32 mouse cellular contexts compared by ENCODE assay signal in genomic region chr17:8170331-8170730, GRCm38 (mm10). TPM values are rescaled to one million over a fixed set of nuclear protein-coding genes. Genes with fewer than 3 reads are reported as not detected.
DNase-seq lines count a peak whose midpoint lies in the region; ATAC-seq and TF ChIP-seq lines count a peak whose summit lies in the region.
"Had no signal": no experiment of that assay in that cellular context is flagged by ENCODE, and none has a peak within 500 bp of the region (broad histone marks: within the 10 kb centered on the region; RNA-seq: fewer than 3 reads in every experiment).

No protein-coding gene starts in this region.

- WGBS in cerebellum, adult 2 months = 91% methylated on average over 7 of the region's 7 CpGs

- no peaks in the 10 kb centered on the region for H3K4me1 ChIP-seq in cerebellum, adult 2 months (ENCODE audit: control insufficient read depth, insufficient read depth, low read length)
- H3K4me1 ChIP-seq: forebrain, embryonic 12.5 days; heart, embryonic 13.5 days; limb, embryonic 12.5 days; liver, embryonic 15.5 days; midbrain, embryonic 10.5 days; midbrain, embryonic 15.5 days had no signal

- peak; percentile 43 for ATAC-seq in granulocyte monocyte progenitor cell, adult 5-6 weeks (replicated peaks; ENCODE audit: poor library complexity, severe bottlenecking)
- ATAC-seq in monocyte, adult 5-6 weeks (replicated peaks; ENCODE audit: insufficient number of reproducible peaks, low FRiP score, low TSS enrichment, poor library complexity, severe bottlenecking) = 0 out of 2 replicates have a peak, but pooled peaks have one; percentile 10
- ATAC-seq: hindbrain, postnatal 0 days; intestine, postnatal 0 days; midbrain, embryonic 15.5 days had no signal

- H3K4me3 ChIP-seq in cerebellum, adult 2 months (replicated peaks; ENCODE audit: insufficient read depth, low read depth, low read length) = no peak overlapping the region
- H3K4me3 ChIP-seq: erythroblast, embryonic 14.5 days; forebrain, embryonic 12.5 days; heart, adult 2 months; heart, embryonic 13.5 days; left cerebral cortex, adult 2 months; limb, embryonic 12.5 days; liver, embryonic 15.5 days; midbrain, embryonic 10.5 days; midbrain, embryonic 15.5 days; neural tube, embryonic 13.5 days had no signal

- TF ChIP-seq CTCF in cerebellum, adult 2 months (IDR thresholded peaks at IDR 0.05; ENCODE audit: borderline replicate concordance, insufficient read depth, low read depth, low read length) = no peak

- H3K27me3 ChIP-seq in cerebellum, adult 2 months (ENCODE audit: control insufficient read depth, insufficient read depth, low read length) = no peaks in the 10 kb centered on the region
- H3K27me3 ChIP-seq: forebrain, embryonic 12.5 days; heart, embryonic 13.5 days; limb, embryonic 12.5 days; liver, embryonic 15.5 days; midbrain, embryonic 15.5 days; neural tube, embryonic 13.5 days had no signal

- no peak overlapping the region for H3K27ac ChIP-seq in cerebellum, adult 2 months (ENCODE audit: insufficient read depth, low read length)
- H3K27ac ChIP-seq: forebrain, embryonic 12.5 days; heart, adult 2 months; heart, embryonic 13.5 days; hindbrain, postnatal 0 days; left cerebral cortex, adult 2 months; limb, embryonic 12.5 days; liver, embryonic 15.5 days; midbrain, embryonic 10.5 days; midbrain, embryonic 15.5 days; neural tube, embryonic 13.5 days had no signal

- DNase-seq in spleen, adult 18-20 months = peak; percentile 15 to 30
- DNase-seq in spleen, postnatal 10 days (ENCODE audit: low spot score in 2 of 2) = no peak
- DNase-seq in B cell, adult 2 months = peak; percentile 63 to 64
- DNase-seq in cerebellum, adult 2 months = no peak
- DNase-seq in cerebellum, adult 8-10 months = no peak
- no peak for DNase-seq in kidney, postnatal 14 days
- DNase-seq: adrenal gland, postnatal 10 days; cerebellum, postnatal 10 days; gastrocnemius, postnatal 25 days; heart, adult 2 months; heart, postnatal 14 days; kidney, adult 9 months; kidney, postnatal 10 days; lung, embryonic 14.5 days; lung, postnatal 14 days; thymus, postnatal 25 days had no signal

- no peak for TF ChIP-seq POLR2A in cerebellum, adult 2 months (IDR thresholded peaks at IDR 0.05; ENCODE audit: borderline replicate concordance, insufficient read depth, low read length)

RNA-seq across cellular contexts. Expression of gene Fgfr1op, which starts 5.0 kb away (rescaled TPM):
- total RNA-seq in granulocyte monocyte progenitor cell, adult 5-6 weeks (2014; fragmentation: Nextera tagmentation) = 34.3 and 38.7 TPM in 2 replicates
- 49.2 and 53.3 TPM in 2 replicates for total RNA-seq in granulocyte monocyte progenitor cell, adult 5-6 weeks (2017)
- 22.4 to 37.0 TPM (median 25.6 TPM) in 3 replicates for total RNA-seq in monocyte, adult 5-6 weeks (2017)
- 19.3 and 20.5 TPM in 2 replicates for polyA plus RNA-seq in cerebellum, adult 2 months (2012; rRNA removed)

RNA-seq across cellular contexts. Expression of gene Rnaset2a, which starts 22.4 kb away (rescaled TPM):
- total RNA-seq in granulocyte monocyte progenitor cell, adult 5-6 weeks (2014; fragmentation: Nextera tagmentation) = 71.8 and 74.2 TPM in 2 replicates
- 57.8 and 62.4 TPM in 2 replicates for total RNA-seq in granulocyte monocyte progenitor cell, adult 5-6 weeks (2017)
- total RNA-seq in monocyte, adult 5-6 weeks (2017) = 48.3 to 53.4 TPM (median 53.2 TPM) in 3 replicates
- 11.3 and 13.7 TPM in 2 replicates for polyA plus RNA-seq in cerebellum, adult 2 months (2012; rRNA removed)

RNA-seq across cellular contexts. Expression of gene Gm49673, which starts 22.7 kb away (rescaled TPM):
- not detected in 2 replicates for total RNA-seq in granulocyte monocyte progenitor cell, adult 5-6 weeks (2014; fragmentation: Nextera tagmentation)
- not detected in 2 replicates for total RNA-seq in granulocyte monocyte progenitor cell, adult 5-6 weeks (2017)
- total RNA-seq in monocyte, adult 5-6 weeks (2017) = 4.2 to 5.7 TPM in 2 of 3 replicates, not detected in the other
- 0.89 and 1.7 TPM in 2 replicates for polyA plus RNA-seq in cerebellum, adult 2 months (2012; rRNA removed)
- total RNA-seq: G1E; heart, adult 2 months; liver, adult 2 months had no signal
- polyA plus RNA-seq: embryonic facial prominence, embryonic 14.5 days; erythroblast, embryonic 14.5 days; G1E; heart, adult 2 months; heart, embryonic 13.5 days; intestine, postnatal 0 days; limb, embryonic 12.5 days; liver, embryonic 15.5 days; lung, embryonic 14.5 days had no signal

Comparison
In these comparisons a context has a peak if more than half of its experiments do, and no peak if none do; other contexts are left out.
1. DNase-seq: peak in spleen, adult 18-20 months (2 of 2) and B cell, adult 2 months (2 of 2); none in spleen, postnatal 10 days (0 of 2), cerebellum, adult 2 months (0 of 2), cerebellum, adult 8-10 months (single experiment) and kidney, postnatal 14 days (single experiment).